Mouse (Mus musculus) MEL (cell line): ENCODE measurements around the gene Dse.

Source experiments
- CHD2 ChIP-seq: IDR thresholded peaks from 2 replicates; pipeline ENCODE4 v1.6.1; 2011; ENCODE audit warnings: low read length, improper control_type of control experiment
- CTCF ChIP-seq, 3 experiments: IDR thresholded peaks in 2 of 3; conservative IDR thresholded peaks in 1 of 3; 2 replicates each; pipeline ENCODE4 v1.5.1; 2011 to 2012; ENCODE audit warnings: low read length in 3 of 3, low read depth in 2 of 3, mild to moderate bottlenecking in 2 of 3, improper control_type of control experiment in 1 of 3, inconsistent platforms in 1 of 3, mixed read lengths in 1 of 3, moderate library complexity in 1 of 3; ENCODE audit not compliant: control insufficient read depth in 1 of 3, insufficient read depth in 1 of 3, poor library complexity in 1 of 3, severe bottlenecking in 1 of 3
- KAT2A ChIP-seq: conservative IDR thresholded peaks from 2 replicates; pipeline ENCODE4 v1.6.1; 2012; ENCODE audit warnings: low read depth, low read length, improper control_type of control experiment, inconsistent platforms
- NELFE ChIP-seq: IDR thresholded peaks from 2 replicates; pipeline ENCODE4 v1.6.1; 2011; ENCODE audit warnings: low read depth, low read length, improper control_type of control experiment
- UBTF ChIP-seq: IDR thresholded peaks from 2 replicates; pipeline ENCODE4 v1.6.1; 2012; ENCODE audit warnings: low read depth, mild to moderate bottlenecking, inconsistent platforms, low read length, improper control_type of control experiment, moderate library complexity, borderline replicate concordance; ENCODE audit not compliant: insufficient read depth
- USF1 ChIP-seq: IDR thresholded peaks from 2 replicates; pipeline ENCODE4 v1.6.1; 2014; ENCODE audit warnings: low read depth, mild to moderate bottlenecking, inconsistent platforms, low read length, improper control_type of control experiment, moderate library complexity
- USF2 ChIP-seq, 2 experiments: IDR thresholded peaks; 2 replicates each; pipeline ENCODE4 v1.6.1; 2011 to 2012; ENCODE audit warnings: improper control_type of control experiment in 2 of 2, low read length in 2 of 2, borderline replicate concordance in 1 of 2, inconsistent platforms in 1 of 2, low read depth in 1 of 2, mild to moderate bottlenecking in 1 of 2; ENCODE audit not compliant: insufficient read depth in 1 of 2
- ZMIZ1 ChIP-seq: IDR thresholded peaks from 2 replicates; pipeline ENCODE4 v1.6.1; 2012; ENCODE audit warnings: low read depth, mild to moderate bottlenecking, inconsistent platforms, low read length, improper control_type of control experiment, moderate library complexity
- ZNF384 ChIP-seq: IDR thresholded peaks from 2 replicates; pipeline ENCODE4 v1.6.1; 2012; ENCODE audit warnings: low read depth, mild to moderate bottlenecking, inconsistent platforms, low read length, improper control_type of control experiment

DNA sequence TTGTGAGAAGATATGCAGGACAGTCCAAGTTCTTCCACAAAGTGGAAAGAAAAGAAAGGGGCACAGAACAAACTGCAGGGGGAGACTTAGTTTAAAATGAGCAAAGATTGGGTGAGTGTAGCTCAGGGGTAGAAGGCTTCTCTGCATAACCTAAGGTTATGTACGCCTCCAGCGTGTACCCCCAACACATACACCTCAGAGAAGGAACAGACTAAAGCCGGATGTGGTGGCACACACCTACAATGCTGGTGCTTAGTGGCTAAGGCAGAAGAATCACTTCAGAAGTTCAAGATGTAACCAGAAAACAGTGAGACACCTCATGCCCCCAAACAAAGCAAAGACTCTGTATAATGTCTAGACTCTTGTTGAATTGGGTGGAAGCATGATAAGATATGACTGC lies 36.3 kb downstream of the Dse start:
- TF ChIP-seq CTCF (IDR thresholded peaks at IDR 0.05 in 2 of 3, conservative IDR thresholded peaks at IDR 0.05 in 1 of 3; ENCODE audit: control insufficient read depth in 1 of 3, insufficient read depth in 1 of 3, low read depth in 2 of 3, low read length in 3 of 3, poor library complexity in 1 of 3, severe bottlenecking in 1 of 3) (no peak), ZMIZ1 (no peak), NELFE (no peak), CHD2 (no peak), USF2 (IDR thresholded peaks at IDR 0.05; ENCODE audit: borderline replicate concordance in 1 of 2, insufficient read depth in 1 of 2, low read depth in 1 of 2, low read length in 2 of 2) (no peak), ZNF384 (no peak), USF1 (no peak), UBTF (no peak), KAT2A (no peak)
